Mouse (Mus musculus) heart, postnatal 0 days (tissue): ENCODE measurements around the gene Efr3b.

Experiments used
- CTCF ChIP-seq: IDR thresholded peaks from 2 replicates; pipeline ENCODE4 v1.5.1; 2016; ENCODE audit warnings: antibody characterized with exemption, control low read depth, low read depth
- EP300 ChIP-seq: IDR thresholded peaks from 2 replicates; pipeline ENCODE4 v1.6.1; 2016; ENCODE audit warnings: antibody characterized with exemption, low read depth

GRCm38 (mm10) chr12:3968380-3968779 is 70.3 kb downstream of the Efr3b start:
- no peak for TF ChIP-seq EP300
- no peak for TF ChIP-seq CTCF
